Mouse (Mus musculus) C2C12 (cell line): Measurements from ENCODE around the gene Acot4. TPM values are rescaled to one million over a fixed set of nuclear protein-coding genes. Genes with fewer than 3 reads are reported as not detected.
"Not testable (repeated sequence)": the region's sequence is repeated elsewhere in the genome, so short reads cannot be mapped to it uniquely, and the experiment has no call there.

Experiments used
- H3K27me3 ChIP-seq: one replicate; pipeline ENCODE4 v1.6.1; 2011; ENCODE audit not compliant: control insufficient read depth, insufficient read depth, insufficient read length
- H3K36me3 ChIP-seq: one replicate; pipeline ENCODE4 v1.6.1; 2011; ENCODE audit not compliant: control insufficient read depth, insufficient read depth
- H3K4me3 ChIP-seq: one replicate; pipeline ENCODE4 v1.5.1; 2011; ENCODE audit warnings: mild to moderate bottlenecking, control low read depth; ENCODE audit not compliant: poor library complexity, insufficient read depth, severe bottlenecking
- H3K79me2 ChIP-seq: one replicate; pipeline ENCODE4 v1.6.1; 2011; ENCODE audit not compliant: control insufficient read depth, insufficient read depth
- H3K79me3 ChIP-seq: one replicate; pipeline ENCODE4 v1.6.1; 2011; ENCODE audit warnings: low read depth, control low read depth
- H3ac ChIP-seq: one replicate; pipeline ENCODE3; 2011; ENCODE audit warnings: low read depth; ENCODE audit not compliant: control insufficient read depth, insufficient read length
- CEBPB ChIP-seq: IDR thresholded peaks from one replicate; pipeline ENCODE4 v1.6.1; 2011; ENCODE audit warnings: low read depth, mild to moderate bottlenecking, control low read depth, moderate library complexity
- CTCF ChIP-seq: IDR thresholded peaks from one replicate; pipeline ENCODE4 v1.5.1; 2011; ENCODE audit not compliant: control insufficient read depth, insufficient read depth, insufficient read length
- FOSL1 ChIP-seq: IDR thresholded peaks from one replicate; pipeline ENCODE4 v1.8.0; 2011; ENCODE audit warnings: mild to moderate bottlenecking, low read length; ENCODE audit not compliant: poor library complexity, insufficient read depth, severe bottlenecking
- MAX ChIP-seq: IDR thresholded peaks from one replicate; pipeline ENCODE4 v1.6.1; 2011; ENCODE audit warnings: mild to moderate bottlenecking, control low read depth
- MYOD1 ChIP-seq: IDR thresholded peaks from one replicate; pipeline ENCODE4 v1.6.1; 2011; ENCODE audit warnings: low read depth; ENCODE audit not compliant: control insufficient read depth, insufficient read length
- MYOG ChIP-seq: IDR thresholded peaks from one replicate; pipeline ENCODE4 v1.6.1; 2011; ENCODE audit not compliant: control insufficient read depth, insufficient read length; ENCODE audit errors: extremely low read depth
- USF1 ChIP-seq: IDR thresholded peaks from one replicate; pipeline ENCODE4 v1.6.1; 2011; ENCODE audit warnings: low read depth, mild to moderate bottlenecking, control low read depth, moderate library complexity
- polyA plus RNA-seq: library from polyadenylated mRNA; unstranded; fragments of >200 nt; fragmentation: generic; extraction: Trizol; gene quantifications from one replicate; pipeline ENCODE4 v1.2.1, GENCODE M21; 2012; ENCODE audit warnings: missing spikeins

The Acot4 gene
- polyA plus RNA-seq, 1 experiment, result under 0.01 TPM

DNA sequence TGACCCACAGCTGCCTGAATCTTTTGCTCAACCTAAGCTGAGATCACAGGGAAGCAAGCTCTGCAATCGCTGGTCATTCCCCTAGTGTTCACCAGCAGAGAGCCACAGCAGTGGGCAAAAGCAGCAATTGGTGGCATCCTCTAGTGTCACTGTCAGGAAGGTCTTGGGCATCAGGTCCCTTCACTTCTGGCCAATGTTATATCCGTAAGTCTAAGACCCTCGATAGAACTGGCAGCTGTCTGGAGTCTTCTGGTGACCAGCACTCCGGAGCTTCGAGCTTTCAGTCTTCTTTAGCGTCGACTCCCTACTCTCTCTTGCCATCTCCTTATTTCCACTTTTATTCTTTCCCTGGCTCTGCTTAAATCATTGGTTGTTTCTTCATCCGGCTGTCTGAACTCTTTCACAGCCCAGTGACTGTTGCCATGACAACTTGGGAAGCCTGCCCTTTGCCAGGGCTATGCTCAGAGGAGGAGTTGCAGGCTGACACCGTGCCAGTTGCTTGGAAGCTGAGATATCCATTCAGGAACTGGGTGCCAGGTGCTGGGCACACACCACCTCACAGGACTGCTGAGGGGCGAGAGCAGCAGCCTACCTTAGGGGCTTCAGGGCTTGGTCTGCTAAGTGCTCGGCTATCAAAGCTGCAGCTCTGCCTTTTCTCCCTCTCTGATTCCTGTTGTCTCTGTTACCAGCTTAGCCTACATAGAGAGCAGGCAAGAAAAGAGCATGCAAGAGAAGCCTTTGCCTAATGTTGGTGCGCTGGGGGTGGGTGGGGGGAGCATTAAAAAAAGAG is 26.7 kb upstream of the Acot4 start:
- Histone ChIP-seq H3ac (no peak overlapping the region), H3K27me3 (peaks cover 15% of the 10 kb centered on the region), H3K79me3 (no peaks in the 10 kb centered on the region), H3K36me3 (no peaks in the 10 kb centered on the region), H3K4me3 (no peak overlapping the region), H3K79me2 (no peaks in the 10 kb centered on the region)
- TF ChIP-seq MYOG, result no peak
- no peak for TF ChIP-seq MAX
- no peak for TF ChIP-seq MYOD1
- no peak for TF ChIP-seq CTCF
- TF ChIP-seq CEBPB, result no peak
- TF ChIP-seq USF1, result no peak
- no peak for TF ChIP-seq FOSL1

GRCm38 (mm10) chr12:84013130-84013529 is 25.0 kb upstream of the Acot4 start:
- no peaks in the 10 kb centered on the region for H3K36me3 ChIP-seq
- no peak overlapping the region for H3ac ChIP-seq
- H3K79me3 ChIP-seq, result no peaks in the 10 kb centered on the region

DNA sequence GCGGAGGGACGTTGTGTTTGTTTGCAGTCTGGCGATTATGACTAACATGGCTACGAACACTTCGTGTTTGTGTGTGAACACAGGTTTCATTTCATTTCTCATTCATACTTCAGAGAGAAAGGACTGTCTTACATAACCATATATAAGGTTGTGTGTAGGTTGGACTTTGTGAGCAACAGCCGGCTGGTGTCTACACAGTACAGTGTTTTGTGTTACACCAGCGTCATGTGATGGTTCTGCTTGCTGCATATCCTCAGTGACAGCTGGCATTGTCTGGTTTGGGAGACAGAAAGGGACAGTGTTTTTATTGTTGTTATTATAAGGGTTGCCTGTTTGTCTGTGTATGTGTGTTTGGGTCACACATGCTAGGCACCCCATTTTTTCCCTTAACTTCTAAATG is 24.5 kb upstream of the Acot4 start:
- no peak overlapping the region for H3K4me3 ChIP-seq
- no peaks in the 10 kb centered on the region for H3K36me3 ChIP-seq
- peaks cover 15% of the 10 kb centered on the region for H3K27me3 ChIP-seq
- no peaks in the 10 kb centered on the region for H3K79me3 ChIP-seq
- TF ChIP-seq MYOG, result no peak
- TF ChIP-seq CEBPB, result no peak
- no peak for TF ChIP-seq CTCF
- no peak for TF ChIP-seq MYOD1
- TF ChIP-seq MAX, result no peak
- no peak for TF ChIP-seq USF1
- no peak for TF ChIP-seq FOSL1
- no peaks in the 10 kb centered on the region for H3K79me2 ChIP-seq
- H3ac ChIP-seq, result no peak overlapping the region

More at GRCm38 (mm10) chr12:84013130-84013529, 25.0 kb upstream of the Acot4 start:
- no peak for TF ChIP-seq FOSL1
- TF ChIP-seq USF1, result no peak
- TF ChIP-seq MYOD1, result no peak
- TF ChIP-seq CEBPB, result no peak
- TF ChIP-seq MAX, result no peak
- TF ChIP-seq CTCF, result no peak
- no peak for TF ChIP-seq MYOG
- Histone ChIP-seq H3K4me3 (no peak overlapping the region), H3K27me3 (peaks cover 15% of the 10 kb centered on the region), H3K79me2 (no peaks in the 10 kb centered on the region)

DNA sequence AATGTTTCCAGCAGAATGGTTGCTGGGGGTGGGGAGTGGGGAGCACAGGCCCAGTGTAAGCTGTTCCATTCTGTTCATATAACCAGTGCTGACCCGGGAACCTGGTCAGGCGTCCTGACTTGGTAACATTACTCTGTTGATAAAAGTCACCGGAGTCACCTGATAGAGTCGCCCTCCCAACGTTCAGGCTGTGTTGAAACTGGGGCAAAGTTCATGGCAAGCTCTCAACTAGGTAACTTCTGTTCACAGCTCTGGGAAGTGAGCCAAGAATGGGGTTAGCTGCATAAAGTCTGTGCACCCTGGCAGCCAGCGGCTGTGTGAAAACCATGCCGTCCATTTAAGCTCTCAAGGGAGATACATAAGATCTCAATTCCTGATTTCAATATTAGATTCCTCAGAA is 17.7 kb upstream of the Acot4 start:
- H3K79me3 ChIP-seq, H3K27me3 ChIP-seq, H3K79me2 ChIP-seq, H3K36me3 ChIP-seq, H3ac ChIP-seq, H3K4me3 ChIP-seq: not testable (repeated sequence)

- H3K4me3 ChIP-seq, H3K27me3 ChIP-seq, H3ac ChIP-seq, H3K36me3 ChIP-seq, H3K79me3 ChIP-seq, H3K79me2 ChIP-seq: not testable (repeated sequence)
These were observed 15.9 kb upstream of the Acot4 start for GRCm38 (mm10) chr12:84022266-84022665.

DNA sequence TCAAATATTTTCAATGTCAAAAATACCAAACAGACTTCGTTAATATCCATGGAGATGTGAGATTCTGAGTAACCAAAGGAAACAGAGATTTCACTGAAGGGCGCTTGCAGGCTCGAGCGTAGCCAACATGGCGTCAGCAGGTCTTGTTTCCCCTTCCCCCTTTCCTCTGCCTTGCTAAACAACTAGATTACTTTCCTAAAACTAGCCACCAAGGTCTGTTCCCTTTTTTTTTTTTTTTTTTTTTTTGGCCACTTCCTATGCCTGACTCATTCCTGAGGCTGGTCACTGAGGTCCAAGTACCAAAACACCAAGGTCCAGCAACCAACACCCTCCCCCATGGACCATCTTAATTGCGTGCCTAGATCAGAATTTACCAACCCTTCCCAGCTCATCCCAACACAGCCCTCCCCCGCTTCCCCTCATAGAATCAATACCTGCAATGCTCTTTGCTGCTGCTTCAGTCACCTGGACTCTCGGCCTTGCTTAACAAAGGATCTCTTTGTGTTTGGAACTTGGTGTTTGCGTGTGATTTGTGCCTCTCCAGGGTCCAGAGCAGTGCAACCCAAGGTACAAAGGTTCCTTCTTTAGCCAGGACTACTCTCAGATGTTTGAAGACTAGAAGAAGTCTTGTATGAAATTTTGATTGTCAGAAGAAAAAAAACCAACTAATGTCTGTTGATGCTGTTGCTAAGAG is 15.0 kb upstream of the Acot4 start:
- no peaks in the 10 kb centered on the region for H3K27me3 ChIP-seq
- H3K36me3 ChIP-seq, result no peaks in the 10 kb centered on the region
- TF ChIP-seq FOSL1 (no peak), MYOD1 (no peak), MYOG (no peak), USF1 (no peak), CEBPB (no peak), MAX (no peak), CTCF (no peak)
- H3ac ChIP-seq, result no peak overlapping the region
- no peaks in the 10 kb centered on the region for H3K79me3 ChIP-seq
- no peaks in the 10 kb centered on the region for H3K79me2 ChIP-seq
- no peak overlapping the region for H3K4me3 ChIP-seq
